Mouse (Mus musculus) urinary bladder, postnatal 36 days (tissue): Measurements from ENCODE around the gene Dnah17.

Experiments
- DNase-seq, 2 experiments: peaks; one replicate each; pipeline ENCODE4 v3.0.0; 2022; ENCODE audit warnings: low spot score in 2 of 2, mixed read lengths in 1 of 2

The Dnah17 gene

DNA sequence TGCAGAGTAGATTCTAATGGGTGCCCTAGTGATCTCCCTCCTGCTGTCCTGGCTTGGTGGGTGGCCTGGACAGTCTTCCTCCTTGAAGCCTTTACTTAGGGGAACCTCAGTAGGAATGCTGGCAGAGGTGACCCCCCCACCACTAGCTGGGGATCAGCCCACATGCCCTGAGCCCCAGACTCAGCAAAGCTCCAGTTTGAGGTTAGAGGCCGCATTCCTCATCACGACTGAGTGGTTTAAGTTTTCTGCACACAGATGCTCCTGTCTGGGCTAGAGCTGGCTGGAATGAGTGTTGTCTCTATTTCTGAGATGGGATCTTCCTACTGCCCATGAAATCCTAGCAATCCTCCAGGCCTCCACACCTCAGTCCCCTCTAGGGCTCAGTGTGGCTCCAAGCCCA lies 106.3 kb downstream of the Dnah17 start:
- no peak for DNase-seq

DNA sequence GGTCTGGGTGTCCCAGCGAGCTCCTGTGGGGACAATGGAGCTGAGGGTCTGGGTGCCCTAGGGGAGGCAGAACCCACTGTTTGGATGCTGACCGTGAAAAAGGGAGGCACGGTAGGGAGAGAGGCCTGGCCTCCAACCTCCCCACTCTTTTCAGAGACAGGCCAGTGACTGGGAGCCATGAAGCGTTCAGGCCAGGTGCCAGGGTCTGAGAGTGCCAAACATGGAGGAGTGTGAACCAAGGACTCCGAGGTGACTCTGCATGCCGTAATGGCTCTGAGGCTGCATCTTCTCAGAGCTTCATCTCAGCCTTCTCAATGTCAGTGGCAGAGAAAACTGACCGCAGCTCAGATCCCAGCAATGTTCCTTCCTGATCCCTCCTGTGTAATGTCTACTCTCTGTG lies 107.0 kb downstream of the Dnah17 start:
- no peak for DNase-seq

DNA sequence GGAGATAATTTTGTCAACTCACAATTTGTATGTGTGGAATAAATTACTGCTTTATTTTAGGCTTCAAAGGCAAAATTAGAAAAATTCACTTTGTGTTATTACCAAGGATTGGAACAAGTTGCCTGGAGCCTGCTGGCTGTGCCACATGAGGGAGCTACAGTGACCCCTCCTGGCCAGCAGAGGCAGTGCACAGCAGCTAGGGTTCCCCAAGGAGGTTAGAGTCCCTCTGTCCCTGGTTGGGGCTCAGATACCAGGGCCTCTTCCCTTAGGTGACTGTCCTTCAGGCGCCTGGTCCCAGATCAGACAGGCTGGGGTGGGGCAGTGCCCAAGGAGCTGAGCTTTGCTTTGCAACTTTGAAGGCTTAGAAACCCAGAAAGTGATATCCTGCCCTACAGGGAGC lies 108.6 kb downstream of the Dnah17 start:
- peak; percentile 60 to 75 for DNase-seq

DNA sequence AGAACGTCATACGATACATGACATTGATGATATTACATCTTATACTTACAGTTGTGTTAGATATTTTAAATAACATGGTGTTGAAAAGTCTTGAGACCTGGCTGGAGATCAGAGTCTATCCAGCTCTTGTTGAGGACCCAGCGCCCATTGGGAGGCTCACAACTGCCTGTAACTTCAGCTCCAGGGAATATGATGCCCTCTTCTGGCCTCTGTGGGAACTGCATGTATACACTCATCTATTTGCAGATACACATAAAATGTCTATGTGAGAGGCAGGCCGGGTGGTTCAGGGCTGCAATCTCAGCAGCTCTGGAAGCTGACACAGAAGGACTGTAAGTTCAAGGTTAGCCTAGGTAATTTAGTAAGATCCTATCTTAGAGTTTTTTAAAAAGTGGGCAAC lies 112.1 kb downstream of the Dnah17 start:
- DNase-seq, result no peak

DNA sequence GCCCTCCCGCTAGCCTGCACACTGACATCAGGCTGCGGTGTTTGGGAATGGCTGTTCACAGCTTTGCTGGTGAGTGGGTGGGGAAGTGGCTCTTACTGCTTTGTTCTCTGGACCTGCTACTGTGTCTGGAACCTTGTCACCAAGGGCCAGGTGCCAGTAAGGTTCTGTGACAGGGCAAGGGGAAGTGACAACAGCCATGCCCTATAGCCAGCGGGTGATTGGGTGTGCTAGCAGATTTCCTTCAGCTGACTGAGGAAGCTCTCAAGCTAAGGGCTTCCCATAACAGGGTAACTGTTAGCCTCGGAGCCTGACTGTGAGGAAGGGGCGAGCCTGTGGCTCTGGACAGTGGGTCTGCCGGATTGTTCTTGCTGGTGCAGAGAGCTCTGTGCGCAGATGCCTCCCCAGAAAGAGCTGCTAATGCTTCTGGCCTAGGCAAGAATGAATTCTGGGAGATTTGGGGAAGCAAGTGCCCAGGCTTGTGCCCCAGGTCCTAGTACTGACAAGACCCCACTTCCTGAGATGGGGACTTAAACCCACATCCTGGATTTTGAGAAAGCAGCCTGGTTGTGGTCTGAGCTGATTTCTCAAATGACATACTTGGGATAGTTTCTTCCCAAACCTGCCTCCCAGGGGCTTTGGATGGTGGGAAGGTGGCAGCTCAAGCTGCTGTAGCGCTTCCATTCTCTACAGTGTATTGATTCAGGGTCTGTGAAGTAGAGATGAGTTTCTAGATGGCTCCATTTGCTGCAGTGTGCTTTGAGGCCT lies 114.9 kb downstream of the Dnah17 start:
- no peak for DNase-seq

DNA sequence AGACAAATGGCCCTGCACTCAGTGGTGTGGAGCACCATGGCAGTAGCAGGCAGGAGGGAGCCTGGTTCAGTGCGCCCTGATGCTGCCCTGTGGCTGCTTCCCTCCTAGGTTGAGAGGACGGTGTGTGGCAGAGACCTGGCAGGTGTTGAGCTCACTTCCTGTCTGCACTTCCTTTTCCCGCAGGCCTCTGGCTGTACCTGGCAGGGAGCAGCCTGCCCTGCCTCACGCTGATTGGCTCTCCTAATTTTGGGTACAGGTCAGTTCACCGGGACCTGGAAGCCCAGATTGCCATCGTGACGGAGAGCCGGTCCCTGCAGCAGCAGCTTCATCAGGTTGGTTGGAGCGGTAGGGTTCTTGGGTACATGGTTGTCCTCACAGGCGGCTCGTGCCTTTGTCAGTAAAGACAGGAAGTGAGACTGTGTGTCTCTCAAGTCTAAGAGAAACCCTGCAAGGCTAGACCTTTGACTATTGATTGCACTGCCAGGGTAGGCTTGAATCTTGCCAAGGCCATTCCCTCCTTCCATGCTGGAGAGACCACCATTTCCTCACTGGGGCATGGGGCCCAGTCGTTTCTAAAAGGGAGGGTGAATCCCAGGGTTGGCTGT lies 115.9 kb downstream of the Dnah17 start:
- DNase-seq, result no peak

DNA sequence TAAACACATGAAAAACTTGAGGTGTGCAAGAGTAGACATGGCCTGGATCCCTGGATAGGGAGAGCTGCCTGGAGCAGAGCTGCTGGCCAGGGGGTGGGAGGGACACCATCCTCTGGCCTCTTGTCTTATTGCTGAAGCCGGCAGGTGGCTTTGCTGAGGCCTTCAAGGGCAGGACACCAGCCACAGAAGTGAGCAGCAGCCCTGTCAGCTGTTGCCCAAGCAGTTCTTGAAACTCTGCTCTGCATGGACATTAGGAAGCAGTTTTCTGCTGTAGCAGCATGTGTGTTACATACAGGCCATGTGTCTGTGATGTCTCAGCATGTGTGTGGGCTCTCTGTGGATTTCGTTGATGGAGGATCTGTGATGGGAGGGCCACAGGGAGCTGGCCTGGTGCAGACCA lies 117.1 kb downstream of the Dnah17 start:
- no peak for DNase-seq

DNA sequence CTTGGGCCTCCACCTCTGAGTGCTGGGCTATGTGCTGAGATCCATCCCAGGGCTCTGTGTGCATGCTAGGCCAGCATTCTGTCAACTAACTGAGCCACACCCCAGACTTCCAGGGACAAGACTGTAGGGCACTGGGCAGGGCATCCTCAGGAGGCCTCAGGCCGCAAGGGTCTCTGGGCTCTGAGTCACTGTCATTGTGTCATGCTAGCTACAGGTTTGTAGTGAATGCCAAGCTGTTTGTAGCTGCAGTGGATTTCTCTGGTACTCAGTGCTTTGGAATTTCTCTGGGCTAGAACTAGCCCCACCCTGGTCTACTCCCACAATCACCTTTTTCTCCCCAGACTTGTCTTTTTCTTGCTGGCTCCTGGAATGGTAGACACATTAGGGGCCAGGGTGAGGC lies 117.8 kb downstream of the Dnah17 start:
- DNase-seq, result no peak

DNA sequence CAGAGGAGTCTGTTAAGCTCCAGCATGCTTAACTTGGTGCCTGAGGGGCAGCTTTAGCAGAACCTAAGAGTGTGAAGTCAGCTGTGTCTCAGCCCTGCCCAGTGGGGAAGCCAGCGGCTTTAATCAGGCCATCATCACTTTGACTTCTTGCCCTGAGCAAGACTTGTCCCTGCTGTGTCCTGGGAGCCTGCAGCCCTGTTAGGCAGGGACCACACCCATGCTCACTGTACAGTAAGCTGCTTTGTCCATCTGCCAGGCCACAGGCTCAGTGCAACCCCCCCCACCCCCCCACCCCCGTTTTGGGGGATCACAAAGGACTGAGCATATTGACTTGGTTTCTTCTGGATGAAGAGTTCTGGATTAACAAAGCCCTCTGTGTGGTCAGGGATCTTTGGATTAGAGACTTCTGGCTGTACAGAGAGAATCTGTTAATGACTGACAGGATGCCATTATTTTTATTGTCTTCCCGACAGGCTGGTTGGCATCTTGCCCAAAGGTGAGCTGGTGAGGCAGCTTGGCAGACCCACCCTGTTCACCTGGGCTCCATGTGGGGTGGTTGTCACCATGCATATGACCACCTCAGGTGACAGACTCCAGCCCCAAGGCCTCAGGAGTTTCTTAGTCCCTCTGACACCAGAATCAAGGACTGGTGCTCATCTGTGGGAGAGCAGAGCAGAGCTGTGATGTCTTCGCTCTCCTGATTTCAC lies 120.4 kb downstream of the Dnah17 start:
- DNase-seq, result no peak

DNA sequence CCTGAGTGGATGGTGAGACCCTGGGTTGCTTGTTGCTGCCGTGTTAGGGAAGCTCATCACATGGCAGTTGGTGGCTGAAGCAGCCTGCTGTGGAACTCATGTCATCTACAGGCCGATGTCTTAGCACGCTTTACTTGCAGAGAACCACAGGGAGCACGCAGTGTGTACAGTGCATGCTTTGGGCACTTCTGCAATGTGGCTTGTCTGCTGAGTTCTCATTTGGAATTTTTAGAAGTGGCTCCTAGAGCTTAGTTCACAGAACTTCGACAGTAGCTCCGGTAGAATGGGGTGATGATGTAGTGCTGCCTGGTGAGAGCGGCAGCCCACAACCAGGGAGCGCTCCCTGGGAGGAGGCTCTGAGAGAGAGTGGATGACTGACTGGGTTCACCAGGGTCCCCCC lies 121.6 kb downstream of the Dnah17 start:
- no peak for DNase-seq

DNA sequence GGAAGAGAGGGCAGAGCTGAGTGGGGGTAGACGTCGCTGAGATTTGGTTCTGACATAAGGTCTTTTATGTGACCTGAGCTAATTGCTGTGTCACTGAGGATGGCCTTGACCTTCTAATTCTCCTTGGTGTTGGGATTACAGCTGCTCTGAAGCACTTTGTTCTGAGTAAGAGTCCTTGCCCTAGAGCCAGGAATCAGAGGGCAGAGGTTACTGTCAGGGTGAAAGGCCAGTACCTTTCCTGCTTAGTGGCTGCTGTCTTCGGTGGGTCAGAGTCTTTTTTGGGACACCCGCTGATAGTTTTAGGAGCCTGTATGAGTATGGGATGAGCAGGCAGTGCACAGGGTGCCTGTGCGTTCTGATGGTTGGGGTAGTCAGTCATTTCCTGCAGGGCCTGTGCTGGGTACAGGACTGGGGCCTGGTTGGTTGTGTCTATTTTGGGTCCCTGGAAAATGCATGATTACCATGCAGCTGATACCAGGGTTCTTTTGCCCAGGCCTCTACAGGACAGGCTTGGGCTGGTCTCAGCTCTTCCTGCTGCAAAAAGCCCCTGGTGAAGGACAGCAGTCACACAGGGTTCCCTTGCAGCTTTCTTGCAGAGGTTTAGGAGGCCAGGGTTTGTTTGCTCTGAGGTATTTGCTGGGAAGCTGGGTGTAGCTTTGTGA lies 122.2 kb downstream of the Dnah17 start:
- DNase-seq, result no peak

DNA sequence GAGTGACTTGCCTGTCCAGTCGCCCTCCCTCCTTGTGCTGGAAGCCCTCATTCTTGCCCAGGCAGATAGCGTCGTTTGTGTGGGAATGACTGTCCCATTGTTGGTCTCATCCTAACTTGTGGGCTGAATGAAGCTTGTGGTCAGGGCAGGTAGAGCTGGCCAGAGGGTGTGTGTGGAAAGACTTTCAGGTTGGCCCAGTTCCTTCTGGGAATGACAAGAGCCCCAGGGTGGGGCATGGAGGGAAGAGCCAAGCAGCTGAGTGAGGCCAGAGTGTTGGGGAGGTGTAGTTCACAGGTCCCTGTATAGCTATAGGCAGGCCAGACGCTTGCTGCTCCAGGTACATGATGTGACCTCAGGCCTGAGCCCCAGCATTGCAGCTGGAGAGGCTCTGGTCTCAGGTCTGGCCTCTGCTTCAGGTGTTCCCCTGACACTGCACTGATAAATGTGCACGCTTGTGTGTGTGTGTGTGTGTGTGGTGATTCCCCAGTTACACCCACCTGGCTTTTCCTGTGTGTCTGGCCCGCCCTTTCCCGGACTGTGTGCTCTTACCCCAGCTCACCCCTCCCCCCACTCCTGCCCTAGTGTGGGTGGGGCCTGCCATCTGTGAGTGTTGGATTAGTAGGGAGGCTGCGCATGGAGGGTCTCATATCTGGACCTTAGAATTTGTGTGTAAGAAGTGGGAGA lies 122.8 kb downstream of the Dnah17 start:
- no peak for DNase-seq

DNA sequence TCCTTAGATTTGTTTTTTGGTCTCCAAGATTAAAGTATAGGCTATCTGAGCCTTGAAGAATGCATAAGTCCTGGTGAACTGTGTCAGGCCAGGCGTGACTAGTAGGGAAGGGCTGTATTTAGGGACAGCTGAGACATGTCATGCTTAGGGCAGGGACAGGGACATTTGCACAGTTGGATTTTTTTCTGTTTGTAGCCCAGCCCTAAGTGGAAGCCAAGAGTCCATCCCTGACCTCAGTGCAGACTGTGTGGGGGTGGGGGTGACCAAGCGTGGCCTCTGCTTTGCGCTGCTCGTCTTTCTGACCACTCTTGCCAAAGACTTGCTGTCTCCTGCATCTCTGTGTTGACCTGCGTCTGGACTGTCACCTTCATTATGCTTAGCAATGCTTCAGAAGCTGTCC lies 126.2 kb downstream of the Dnah17 start:
- no peak for DNase-seq

DNA sequence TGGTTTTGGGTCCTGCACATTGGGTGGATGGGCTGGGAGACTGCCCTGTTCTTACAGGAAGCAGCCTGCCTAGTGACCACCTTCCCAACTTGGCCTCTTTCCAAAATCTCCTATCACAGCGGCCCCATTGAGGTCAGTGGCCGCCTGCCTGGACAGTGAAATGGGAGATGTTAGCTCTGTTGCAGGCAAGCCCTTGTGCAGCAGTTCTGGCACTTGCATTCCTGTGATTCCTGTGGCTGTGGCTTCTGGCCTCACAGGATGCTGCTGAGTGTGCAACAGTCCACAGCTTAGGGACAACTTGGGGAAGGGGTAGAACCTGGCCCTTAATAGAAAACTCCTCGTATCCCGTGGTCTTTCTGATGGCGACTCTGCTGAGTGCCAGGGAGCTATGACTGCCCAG lies 126.7 kb downstream of the Dnah17 start:
- DNase-seq, result no peak

DNA sequence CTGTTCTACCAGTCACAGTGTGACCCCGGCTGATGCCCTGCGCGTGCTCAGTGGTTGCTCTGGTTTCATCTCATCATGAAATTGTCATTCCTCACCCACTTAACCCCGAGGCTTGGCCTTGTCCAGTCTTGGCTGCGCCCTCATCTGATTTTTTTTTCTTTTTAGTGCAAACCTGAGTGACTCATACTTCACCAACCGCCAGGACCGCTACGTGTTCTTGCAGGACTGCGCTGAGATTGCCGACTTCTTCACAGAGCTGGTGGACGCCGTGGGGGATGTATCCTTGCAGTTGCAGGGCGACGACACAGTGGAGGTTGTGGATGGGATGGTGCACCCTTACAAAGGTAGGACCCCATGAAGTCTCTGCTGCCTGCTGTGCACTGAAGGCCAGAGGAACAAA lies 127.3 kb downstream of the Dnah17 start:
- peak in 1 of 2 experiments; percentile 36 for DNase-seq

DNA sequence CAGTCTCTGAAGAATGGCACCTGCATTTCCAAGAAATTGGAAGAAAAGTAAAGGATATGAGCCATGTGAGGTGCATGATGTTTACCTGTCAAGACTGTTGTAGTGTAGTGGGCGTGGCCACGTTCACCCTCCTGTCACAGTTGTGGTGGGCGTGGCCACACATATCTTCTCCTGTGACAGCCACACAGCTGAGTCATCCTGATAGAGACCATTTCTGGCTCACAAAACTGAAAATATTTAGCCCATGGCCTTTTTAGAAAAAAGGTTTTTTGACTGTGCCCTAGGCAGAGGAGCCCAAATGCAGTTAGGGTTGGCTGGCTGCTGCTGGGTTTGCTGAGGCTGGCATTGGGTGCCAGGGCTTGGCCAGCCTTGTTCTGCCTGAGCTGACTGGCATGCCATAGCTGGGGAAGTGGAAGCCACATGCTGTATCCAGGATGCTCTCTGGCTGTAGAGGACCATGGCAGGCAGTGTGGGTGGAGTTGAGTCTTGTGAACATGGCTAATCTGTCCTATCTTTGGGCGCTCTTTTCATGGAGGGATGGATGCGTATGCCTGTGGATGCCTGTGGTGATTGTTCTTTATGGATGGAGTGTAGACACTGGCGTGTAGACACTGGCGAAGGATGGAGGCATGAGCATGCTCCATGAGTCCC lies 129.7 kb downstream of the Dnah17 start:
- DNase-seq, result no peak

DNA sequence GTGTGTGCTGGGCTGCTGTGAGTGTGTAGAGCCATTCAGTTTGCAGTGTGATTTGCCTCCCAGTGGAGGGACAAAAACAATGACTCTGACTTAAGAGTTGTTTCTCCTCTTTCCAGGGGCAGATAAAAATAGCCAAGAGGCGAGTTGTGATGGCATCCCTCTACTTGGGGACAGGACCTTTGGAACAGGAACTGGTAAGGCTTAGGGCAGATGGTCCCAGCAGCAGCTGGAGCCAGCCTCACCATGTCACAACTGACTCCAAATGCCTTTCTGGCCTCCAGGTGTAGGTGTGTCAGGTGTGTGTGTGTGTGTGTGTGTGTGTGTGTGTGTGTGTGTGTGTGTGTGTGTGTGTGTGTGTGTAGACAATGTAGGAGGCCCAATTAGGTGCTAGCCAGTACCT lies 130.4 kb downstream of the Dnah17 start:
- DNase-seq, result no peak

DNA sequence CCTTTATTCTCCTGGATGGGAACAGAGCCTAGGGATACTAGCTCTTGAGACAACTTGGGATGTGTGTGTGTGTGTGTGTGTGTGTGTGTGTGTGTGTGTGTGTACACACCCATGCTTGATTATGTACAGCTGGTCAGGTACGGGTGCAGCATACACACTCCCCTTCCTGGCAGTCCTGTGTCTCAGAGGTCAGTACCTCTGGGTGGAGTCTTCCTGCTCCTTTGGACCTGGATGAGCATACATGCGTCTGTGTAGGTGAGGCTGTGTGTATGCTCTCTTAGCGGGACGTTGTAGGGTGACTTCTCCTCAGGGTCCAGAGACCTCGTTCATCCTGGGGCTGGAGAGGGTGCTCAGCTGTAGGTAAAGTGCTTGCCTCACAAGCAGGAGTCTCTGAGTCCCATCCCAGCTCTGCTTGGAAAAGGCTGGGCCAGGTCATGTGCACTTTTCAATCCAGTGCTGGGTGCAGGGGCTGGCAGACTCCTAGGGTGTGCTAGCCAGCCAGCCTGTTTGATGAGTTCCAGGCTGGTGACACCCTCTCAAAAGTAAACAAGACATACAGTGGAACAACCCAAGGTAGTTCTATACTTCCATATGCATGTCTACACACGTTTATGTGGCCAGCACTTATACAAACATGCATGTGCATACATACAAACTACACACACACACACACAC lies 131.0 kb downstream of the Dnah17 start:
- DNase-seq, result peak in 1 of 2 experiments; percentile 44

DNA sequence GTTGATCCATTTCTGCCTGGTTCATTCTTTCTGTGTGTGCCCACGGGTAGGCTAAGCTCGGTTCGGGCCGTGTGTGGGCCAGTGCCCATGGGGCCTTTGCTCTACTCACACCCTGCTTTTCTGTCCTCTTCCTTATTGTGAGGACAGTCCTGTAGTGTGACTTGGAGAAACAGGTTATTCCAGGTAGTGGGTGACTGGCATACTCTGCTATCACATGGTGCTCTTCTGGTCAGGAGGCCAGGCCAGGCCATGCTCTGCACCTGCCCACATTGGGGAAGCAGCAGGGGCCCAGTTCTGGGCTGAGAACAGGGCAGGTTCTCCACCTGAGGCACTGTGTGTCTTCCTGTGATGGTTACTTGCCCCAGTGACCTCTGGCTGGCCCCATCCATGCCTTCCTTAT lies 132.1 kb downstream of the Dnah17 start:
- no peak for DNase-seq

DNA sequence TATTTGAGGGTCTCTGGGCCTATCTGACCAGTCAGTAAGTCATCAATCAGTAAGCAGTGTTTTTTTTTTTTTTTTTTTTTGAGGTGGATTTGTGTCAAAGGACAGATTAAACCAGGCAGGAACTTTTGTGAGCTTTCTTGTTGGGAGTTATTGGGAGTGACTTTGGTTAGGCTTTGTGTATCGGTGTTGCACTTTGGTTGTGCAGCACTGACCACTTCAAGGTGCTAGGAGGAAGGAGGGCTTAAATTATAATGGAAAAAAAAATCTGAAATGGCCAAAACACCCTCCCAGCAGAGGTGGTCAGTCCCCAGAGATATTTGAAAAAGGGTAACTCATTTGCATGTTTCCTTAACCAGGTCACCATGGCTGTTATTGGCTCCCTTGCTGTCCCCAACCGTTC lies 133.3 kb downstream of the Dnah17 start:
- no peak for DNase-seq

DNA sequence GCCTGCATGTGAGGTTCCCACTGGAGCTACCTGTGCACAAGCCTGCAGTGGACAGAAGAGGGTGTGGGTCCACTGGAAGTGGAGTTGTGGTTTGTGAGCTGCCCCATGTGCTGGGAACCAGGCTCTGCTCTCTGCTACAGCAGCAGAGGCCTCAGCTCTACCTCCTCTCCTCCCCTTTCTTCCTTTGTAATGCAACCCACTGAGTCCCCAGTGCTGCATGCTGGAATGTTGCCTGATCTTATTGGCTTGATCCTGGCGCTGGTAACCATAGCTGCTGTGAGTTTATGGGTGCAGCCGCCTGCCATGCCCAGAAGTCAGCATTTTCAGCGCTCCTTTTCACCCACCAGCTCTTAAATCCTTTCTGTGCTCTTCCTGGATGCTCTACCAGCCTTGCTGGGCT lies 134.4 kb downstream of the Dnah17 start:
- DNase-seq, result no peak
